Mouse (Mus musculus) midbrain, embryonic 10.5 days (tissue): Measurements from ENCODE around the gene Shank2. TPM values are rescaled to one million over a fixed set of nuclear protein-coding genes. Genes with fewer than 3 reads are reported as not detected.
A peak's percentile ranks its signal among the peaks of the same experiment; 100 is the strongest.

Experiments
- DNase-seq: peaks from one replicate; pipeline ENCODE4 v3.0.0-alpha.2; 2017; ENCODE audit warnings: low spot score
- H3K27ac ChIP-seq: fragments of 300-500 bp; sonication (generic); replicated peaks from 2 replicates; pipeline ENCODE4 v1.5.1; 2016; ENCODE audit warnings: mild to moderate bottlenecking
- H3K27me3 ChIP-seq: fragments of 300-500 bp; sonication (generic); 2 replicates; pipeline ENCODE4 v1.6.1; 2016; ENCODE audit warnings: low read depth, mild to moderate bottlenecking; ENCODE audit not compliant: poor library complexity, severe bottlenecking
- H3K36me3 ChIP-seq: fragments of 300-500 bp; sonication (generic); 2 replicates; pipeline ENCODE4 v1.6.1; 2016; ENCODE audit warnings: mild to moderate bottlenecking, moderate library complexity
- H3K4me1 ChIP-seq: fragments of 300-500 bp; sonication (generic); 2 replicates; pipeline ENCODE4 v1.6.1; 2016
- H3K4me3 ChIP-seq: fragments of 300-500 bp; sonication (generic); 2 replicates; pipeline ENCODE4 v1.5.1; 2016; ENCODE audit warnings: mild to moderate bottlenecking, moderate library complexity
- H3K9me3 ChIP-seq: fragments of 300-500 bp; sonication (generic); replicated peaks from 2 replicates; pipeline ENCODE4 v1.6.1; 2016; ENCODE audit warnings: mild to moderate bottlenecking
- WGBS: fragments of 180-500 bp; shearing (Covaris S2); methylation state at CpG from one replicate; pipeline ENCODE4 v1.1.7; 2016; 5-methylcytosine and 5-hydroxymethylcytosine counted together
- polyA plus RNA-seq: library from polyadenylated mRNA; unstranded; fragments of >200 nt; fragmentation: Nextera tagmentation; extraction: Ambion mirVana; gene quantifications from 2 replicates; pipeline ENCODE4 v1.2.1, GENCODE M21; 2016

Shank2 gene
- polyA plus RNA-seq: 0.91 and 1.5 TPM in 2 replicates

- no peaks in the 10 kb centered on the region for H3K4me1 ChIP-seq
- H3K9me3 ChIP-seq: peaks cover 3% of the 10 kb centered on the region; the same call in 1 of the 2 replicates
- H3K27ac ChIP-seq: no peak within 1 kb of the TSS
- WGBS: 86% methylated on average over 3 of the region's 3 CpGs
- no peaks in the 10 kb centered on the region for H3K36me3 ChIP-seq
- H3K27me3 ChIP-seq: no peaks in the 10 kb centered on the region
- no peak within 1 kb of the TSS for H3K4me3 ChIP-seq
- DNase-seq: no peak
These were observed at the start of gene Shank2 for GRCm38 (mm10) chr7:144001628-144002027. Shank2 (plus strand) TSS chr7:144001928.

- no peaks in the 10 kb centered on the region for H3K27me3 ChIP-seq
- 78% methylated on average over 3 of the region's 3 CpGs for WGBS
- H3K27ac ChIP-seq: no peak overlapping the region
- no peak overlapping the region for H3K4me3 ChIP-seq
- H3K9me3 ChIP-seq: no peaks in the 10 kb centered on the region
- no peaks in the 10 kb centered on the region for H3K36me3 ChIP-seq
- peaks cover 5% of the 10 kb centered on the region; the same call in 1 of the 2 replicates for H3K4me1 ChIP-seq
- no peak for DNase-seq
These were observed 49.6 kb upstream of the Shank2 start for GRCm38 (mm10) chr7:143952130-143952529.

DNA sequence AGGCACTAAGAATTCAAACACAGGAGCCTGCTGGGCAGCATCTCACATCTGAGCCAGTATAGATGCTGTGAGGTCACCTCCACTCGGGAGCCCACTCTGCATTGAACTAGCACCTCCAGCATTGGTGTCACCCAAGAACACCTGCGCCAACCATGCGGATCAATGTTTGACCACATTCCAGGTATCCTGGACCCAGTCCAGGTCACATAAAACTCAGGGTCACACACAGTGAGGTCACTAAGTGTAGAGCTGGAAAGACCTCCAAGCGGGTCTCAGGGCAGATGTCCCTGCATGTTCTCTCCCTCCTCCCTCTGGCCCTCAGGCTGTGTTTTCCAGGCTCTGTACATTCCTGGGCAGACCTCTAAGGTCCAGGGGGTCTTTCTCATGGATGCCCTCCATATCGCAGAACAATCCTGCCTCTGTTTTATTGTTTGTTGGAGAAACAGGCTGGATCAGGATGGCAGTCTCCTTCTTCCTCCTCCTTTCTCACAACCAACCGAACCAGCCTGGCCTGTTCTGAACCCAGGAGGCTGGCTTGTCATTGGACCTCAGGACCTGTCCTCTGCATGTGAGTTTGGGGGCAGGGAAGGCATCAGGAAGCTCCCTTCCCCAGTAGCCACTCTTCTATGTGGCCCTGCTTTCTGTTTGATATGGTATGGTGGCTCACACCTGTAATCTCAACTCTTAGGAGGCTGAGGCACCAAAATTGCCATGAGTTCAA, 45.0 kb upstream of the Shank2 start:
- DNase-seq: no peak
- no peaks in the 10 kb centered on the region for H3K36me3 ChIP-seq
- H3K27me3 ChIP-seq: no peaks in the 10 kb centered on the region
- H3K27ac ChIP-seq: no peak overlapping the region
- H3K9me3 ChIP-seq: peaks cover 5% of the 10 kb centered on the region; the same call in 1 of the 2 replicates
- no peak overlapping the region for H3K4me3 ChIP-seq
- peaks cover 14% of the 10 kb centered on the region for H3K4me1 ChIP-seq
- WGBS: 85% methylated on average over 6 of the region's 6 CpGs

- Histone ChIP-seq H3K4me3 (no peak overlapping the region), H3K27me3 (no peaks in the 10 kb centered on the region), H3K36me3 (no peaks in the 10 kb centered on the region), H3K9me3 (peaks cover 5% of the 10 kb centered on the region; the same call in 1 of the 2 replicates), H3K27ac (no peak overlapping the region), H3K4me1 (peaks cover 8% of the 10 kb centered on the region)
- no peak for DNase-seq
- 69% methylated on average over 11 of the region's 11 CpGs for WGBS
These were observed 43.6 kb upstream of the Shank2 start for GRCm38 (mm10) chr7:143958030-143958565.

- Histone ChIP-seq H3K4me1 (0 out of 2 replicates have a peak, but pooled peaks cover 1% of the 10 kb centered on the region), H3K27ac (no peak overlapping the region), H3K36me3 (no peaks in the 10 kb centered on the region), H3K9me3 (peaks cover 5% of the 10 kb centered on the region; the same call in 1 of the 2 replicates), H3K27me3 (no peaks in the 10 kb centered on the region), H3K4me3 (no peak overlapping the region)
- DNase-seq: no peak
- 88% methylated on average over 5 of the region's 5 CpGs for WGBS
These were observed 37.9 kb upstream of the Shank2 start for GRCm38 (mm10) chr7:143963813-143964212.

DNA sequence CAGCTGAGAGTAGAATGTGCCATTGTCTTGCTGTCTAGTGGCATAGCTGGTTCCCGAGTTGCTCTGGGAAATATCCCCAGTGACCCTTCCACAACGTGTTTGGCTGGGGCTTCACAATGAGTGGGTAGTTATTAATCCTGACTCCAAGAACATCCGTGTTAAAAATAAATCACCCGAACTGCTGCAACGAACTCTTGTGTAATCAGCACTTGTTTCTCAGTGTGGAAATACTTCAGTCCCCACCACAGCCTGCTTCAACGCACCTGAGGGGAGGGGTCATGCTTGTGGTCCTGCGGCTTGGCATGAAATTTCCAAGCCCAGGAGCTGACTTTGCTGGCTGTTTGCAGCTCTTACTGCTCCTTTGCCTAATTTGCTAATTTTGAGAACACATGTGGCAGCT, 35.1 kb upstream of the Shank2 start:
- H3K36me3 ChIP-seq: no peaks in the 10 kb centered on the region
- WGBS: 88% methylated on average over 7 of the region's 7 CpGs
- no peaks in the 10 kb centered on the region for H3K27me3 ChIP-seq
- H3K4me3 ChIP-seq: no peak overlapping the region
- H3K27ac ChIP-seq: no peak overlapping the region
- H3K9me3 ChIP-seq: no peaks in the 10 kb centered on the region
- H3K4me1 ChIP-seq: no peaks in the 10 kb centered on the region
- DNase-seq: no peak

GRCm38 (mm10) chr7:143977491-143977830, 24.3 kb upstream of the Shank2 start:
- WGBS: 15% methylated on average over 5 of the region's 5 CpGs
- no peak overlapping the region for H3K27ac ChIP-seq
- peak overlapping the region; percentile 73 for H3K4me3 ChIP-seq
- H3K27me3 ChIP-seq: peaks cover 89% of the 10 kb centered on the region
- no peaks in the 10 kb centered on the region for H3K9me3 ChIP-seq
- no peak for DNase-seq
- H3K4me1 ChIP-seq: peaks cover 22% of the 10 kb centered on the region
- H3K36me3 ChIP-seq: no peaks in the 10 kb centered on the region

DNA sequence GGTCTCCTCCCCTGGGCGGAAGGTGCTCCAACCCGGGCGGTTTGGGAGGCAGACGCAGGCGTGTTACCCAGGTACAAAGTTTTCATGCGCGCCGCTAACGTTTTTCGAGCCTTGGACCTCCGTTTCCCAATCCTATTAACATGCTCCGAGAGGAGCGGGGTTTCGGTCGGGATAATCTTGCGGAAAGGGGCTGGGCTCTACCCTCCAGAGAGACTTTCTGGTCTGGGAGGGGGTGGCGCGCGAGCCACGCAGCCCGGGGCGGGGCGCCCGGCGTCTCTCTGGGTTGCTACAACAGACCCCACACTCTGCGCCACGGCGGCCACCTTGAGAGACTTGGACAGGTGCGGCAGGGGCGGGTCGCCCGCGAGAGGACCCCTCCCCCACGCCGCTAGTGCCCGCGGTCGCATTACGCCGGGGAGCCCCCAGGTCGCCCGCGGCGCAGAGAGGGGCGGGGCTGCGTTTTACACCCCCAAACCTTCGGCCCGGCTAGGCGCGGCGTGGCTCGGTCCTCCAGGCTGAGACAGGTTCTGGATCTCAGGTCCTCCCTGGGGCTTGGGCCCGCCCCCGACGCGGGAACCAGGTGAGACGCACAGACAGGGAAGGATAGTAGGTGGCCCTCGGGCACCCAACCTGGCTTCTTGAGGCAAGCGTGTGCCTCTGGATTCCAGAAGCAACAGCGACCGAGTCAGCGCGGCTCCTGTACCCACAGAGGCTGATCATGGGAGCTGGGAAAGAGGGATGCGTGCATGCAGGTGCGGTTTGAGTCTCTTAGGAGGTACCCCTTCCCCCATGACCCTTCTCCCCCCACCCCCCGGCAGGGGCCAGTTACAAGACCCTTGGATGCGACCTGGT, 23.7 kb upstream of the Shank2 start:
- Histone ChIP-seq H3K4me3 (peak overlapping the region; percentile 73), H3K36me3 (no peaks in the 10 kb centered on the region), H3K4me1 (peaks cover 22% of the 10 kb centered on the region), H3K27ac (peak overlapping the region; percentile 73; the same call in 1 of the 2 replicates), H3K27me3 (peaks cover 88% of the 10 kb centered on the region), H3K9me3 (no peaks in the 10 kb centered on the region)
- WGBS: under 1% methylated on average over 67 of the region's 67 CpGs
- peak; percentile 37 for DNase-seq

GRCm38 (mm10) chr7:143978741-143979371, 22.9 kb upstream of the Shank2 start:
- DNase-seq: peak; percentile 84
- H3K27me3 ChIP-seq: peaks cover 80% of the 10 kb centered on the region
- H3K36me3 ChIP-seq: no peaks in the 10 kb centered on the region
- no peaks in the 10 kb centered on the region for H3K9me3 ChIP-seq
- under 1% methylated on average over 50 of the region's 50 CpGs for WGBS
- H3K4me1 ChIP-seq: peaks cover 22% of the 10 kb centered on the region
- peak overlapping the region; percentile 73 for H3K27ac ChIP-seq
- peak overlapping the region; percentile 73 for H3K4me3 ChIP-seq

DNA sequence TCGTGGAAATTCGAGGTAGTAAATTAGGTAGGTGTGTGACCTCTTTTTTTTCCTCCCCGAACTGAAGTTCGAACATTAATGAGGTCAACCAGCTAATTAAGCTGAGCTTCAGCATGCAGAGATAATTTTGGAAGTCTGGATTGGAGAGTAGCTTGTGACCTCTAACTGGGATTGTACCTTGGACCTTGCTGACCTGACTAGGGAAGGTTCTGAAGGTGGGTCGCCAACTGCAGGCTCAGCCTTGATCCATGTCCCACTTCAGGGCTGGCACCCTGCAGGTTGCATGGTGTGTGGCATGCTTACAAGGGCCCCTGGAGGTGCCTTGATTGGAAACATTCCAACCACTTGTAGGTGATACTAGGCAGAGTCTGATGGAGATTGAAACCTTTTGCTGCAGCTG, 21.7 kb upstream of the Shank2 start:
- Histone ChIP-seq H3K4me1 (peaks cover 22% of the 10 kb centered on the region), H3K36me3 (no peaks in the 10 kb centered on the region), H3K9me3 (no peaks in the 10 kb centered on the region), H3K27ac (no peak overlapping the region), H3K4me3 (no peak overlapping the region), H3K27me3 (peaks cover 75% of the 10 kb centered on the region)
- DNase-seq: no peak
- 68% methylated on average over 5 of the region's 5 CpGs for WGBS

DNA sequence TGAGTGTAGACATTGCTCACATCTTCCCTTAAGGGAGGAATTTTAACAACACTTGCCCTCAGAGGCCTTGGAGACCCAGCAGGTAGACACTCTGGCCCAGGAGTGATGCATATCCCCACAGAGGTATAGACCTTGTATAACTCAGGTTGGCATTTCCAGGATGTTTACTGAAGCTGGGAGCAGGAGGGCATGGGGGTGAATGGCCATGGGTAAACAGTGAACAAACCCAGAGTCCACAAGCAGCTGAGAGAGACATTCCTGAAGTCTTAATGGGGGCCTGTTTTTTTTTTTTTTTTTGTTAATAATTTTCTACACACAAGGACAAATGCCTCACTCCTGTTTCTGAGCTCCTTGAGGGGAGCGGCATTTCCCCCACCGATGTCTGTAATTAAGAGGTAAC, 15.4 kb upstream of the Shank2 start:
- WGBS: 97% methylated on average over 2 of the region's 2 CpGs
- Histone ChIP-seq H3K27ac (no peak overlapping the region), H3K4me1 (no peaks in the 10 kb centered on the region), H3K4me3 (no peak overlapping the region), H3K36me3 (no peaks in the 10 kb centered on the region), H3K27me3 (peaks cover 12% of the 10 kb centered on the region), H3K9me3 (no peaks in the 10 kb centered on the region)
- no peak for DNase-seq

- no peak for DNase-seq
- no peaks in the 10 kb centered on the region for H3K36me3 ChIP-seq
- no peak overlapping the region for H3K4me3 ChIP-seq
- H3K27ac ChIP-seq: no peak overlapping the region
- H3K4me1 ChIP-seq: no peaks in the 10 kb centered on the region
- no peaks in the 10 kb centered on the region for H3K27me3 ChIP-seq
- no peaks in the 10 kb centered on the region for H3K9me3 ChIP-seq
These were observed 10.6 kb upstream of the Shank2 start for GRCm38 (mm10) chr7:143991160-143991559.
